Mouse (Mus musculus): Measurements from ENCODE around the gene Wnt3.
"Not testable (repeated sequence)": the region's sequence is repeated elsewhere in the genome, so short reads cannot be mapped to it uniquely, and the experiment has no call there.

Wnt3 gene

GRCm38 (mm10) chr11:103773387-103774227 is at the start of gene Wnt3:
Gene Wnt3, plus strand, starts transcription at chr11:103774150.
- DNase-seq (ENCODE audit: low spot score): no peak

- peak; percentile 18 for DNase-seq (ENCODE audit: low spot score)
Measured at GRCm38 (mm10) chr11:103724331-103724771, 49.6 kb upstream of the Wnt3 start.

- DNase-seq (ENCODE audit: low spot score): no peak
Measured at GRCm38 (mm10) chr11:103729282-103729985, 44.5 kb upstream of the Wnt3 start.

- DNase-seq (ENCODE audit: low spot score): no peak
Measured at GRCm38 (mm10) chr11:103731594-103731993, 42.4 kb upstream of the Wnt3 start.

- DNase-seq (ENCODE audit: low spot score): no peak
Measured at GRCm38 (mm10) chr11:103732306-103732705, 41.6 kb upstream of the Wnt3 start.

GRCm38 (mm10) chr11:103733069-103733468 is 40.9 kb upstream of the Wnt3 start:
- no peak for DNase-seq (ENCODE audit: low spot score)

GRCm38 (mm10) chr11:103733961-103734360 is 40.0 kb upstream of the Wnt3 start:
- no peak for DNase-seq (ENCODE audit: low spot score)

- DNase-seq (ENCODE audit: low spot score): no peak
Measured at GRCm38 (mm10) chr11:103734411-103735045, 39.4 kb upstream of the Wnt3 start.

- no peak for DNase-seq (ENCODE audit: low spot score)
Measured at GRCm38 (mm10) chr11:103735046-103735781, 38.7 kb upstream of the Wnt3 start.

GRCm38 (mm10) chr11:103749306-103750089 is 24.5 kb upstream of the Wnt3 start, which contains the start of gene Wnt9b:
Gene Wnt9b, minus strand, starts transcription at chr11:103749821.
- no peak for DNase-seq (ENCODE audit: low spot score)

- no peak for DNase-seq (ENCODE audit: low spot score)
Measured at GRCm38 (mm10) chr11:103750612-103751011, 23.3 kb upstream of the Wnt3 start.

- no peak for DNase-seq (ENCODE audit: low spot score)
Measured at GRCm38 (mm10) chr11:103758054-103758453, 15.9 kb upstream of the Wnt3 start.

- DNase-seq (ENCODE audit: low spot score): peak; percentile 38
Measured at GRCm38 (mm10) chr11:103758706-103759105, 15.2 kb upstream of the Wnt3 start.

- DNase-seq (ENCODE audit: low spot score): no peak
Measured at GRCm38 (mm10) chr11:103760101-103760500, 13.8 kb upstream of the Wnt3 start.

GRCm38 (mm10) chr11:103760891-103761290 is 13.1 kb upstream of the Wnt3 start:
- not testable (repeated sequence) for DNase-seq (ENCODE audit: low spot score)

GRCm38 (mm10) chr11:103763410-103764163 is 10.4 kb upstream of the Wnt3 start:
- peak; percentile 45 for DNase-seq (ENCODE audit: low spot score)

- DNase-seq (ENCODE audit: low spot score): no peak
Measured at GRCm38 (mm10) chr11:103764601-103765000, 9.3 kb upstream of the Wnt3 start.

GRCm38 (mm10) chr11:103765556-103766011 is 8.4 kb upstream of the Wnt3 start:
- DNase-seq (ENCODE audit: low spot score): no peak

GRCm38 (mm10) chr11:103771160-103771817 is 2.7 kb upstream of the Wnt3 start:
- DNase-seq (ENCODE audit: low spot score): no peak

All from layer of hippocampus, adult 9-10 months (tissue).